Mouse (Mus musculus) adrenal gland, postnatal 10 days (tissue): Measurements from ENCODE around the gene Nudt6. TPM values are rescaled to one million over a fixed set of nuclear protein-coding genes. Genes with fewer than 3 reads are reported as not detected.

ENCODE experiments used
- DNase-seq: peaks from one replicate; pipeline ENCODE4 v3.0.0; 2021; ENCODE audit warnings: mixed read lengths
- long read RNA-seq, 2 experiments: library from polyadenylated mRNA; stranded (forward); transcript quantifications; one replicate each; pipeline ENCODE4 v2.0.0; 2021
- total RNA-seq, 2 experiments: library from RNA; stranded (reverse); gene quantifications; 2 replicates each; pipeline ENCODE4 v1.2.3; 2021

Nudt6 gene
- 10 to 100 TPM; 21.7 to 24.9 TPM for total RNA-seq
- long read RNA-seq, experiment 1, transcript Nudt6-202 (5 exons, 1,070 nt) = minor isoform, 7 of 48 reads
- long read RNA-seq, experiment 1, transcript Nudt6-201 (5 exons, 1,155 nt) = major isoform, 21 of 48 reads
- long read RNA-seq, experiment 1, partial matches to known transcripts = 0 of 48 reads
- long read RNA-seq, experiment 1, other reads (novel, unspliced or antisense) = 17 of 48 reads
- long read RNA-seq, experiment 2, transcript Nudt6-202 (5 exons, 1,070 nt) = minor isoform, 9 of 52 reads
- long read RNA-seq, experiment 2, transcript Nudt6-201 (5 exons, 1,155 nt) = major isoform, 19 of 52 reads
- long read RNA-seq, experiment 2, partial matches to known transcripts = 0 of 52 reads
- long read RNA-seq, experiment 2, other reads (novel, unspliced or antisense) = 24 of 52 reads

GRCm38 (mm10) chr3:37420072-37420471, at the start of gene Nudt6:
TSS of gene Nudt6 (minus strand) at chr3:37420211.
- DNase-seq = peak; percentile 96

GRCm38 (mm10) chr3:37469353-37469752, 49.3 kb upstream of the Nudt6 start:
- no peak for DNase-seq

GRCm38 (mm10) chr3:37468170-37468569, 48.2 kb upstream of the Nudt6 start:
- no peak for DNase-seq

GRCm38 (mm10) chr3:37455992-37456391, 36.0 kb upstream of the Nudt6 start:
- no peak for DNase-seq

- DNase-seq = no peak
Observed at GRCm38 (mm10) chr3:37443409-37443808, 23.4 kb upstream of the Nudt6 start.

- no peak for DNase-seq
Observed at GRCm38 (mm10) chr3:37439770-37440169, 19.8 kb upstream of the Nudt6 start.

- no peak for DNase-seq
Observed at GRCm38 (mm10) chr3:37430359-37430758, 10.3 kb upstream of the Nudt6 start.

- DNase-seq = no peak
Observed at GRCm38 (mm10) chr3:37426069-37426468, 6.1 kb upstream of the Nudt6 start.

GRCm38 (mm10) chr3:37421179-37421578, 1.2 kb upstream of the Nudt6 start:
- DNase-seq = no peak

- DNase-seq = peak; percentile 60
Observed at GRCm38 (mm10) chr3:37420641-37421040, 630 bp upstream of the Nudt6 start.

- DNase-seq = peak; percentile 98
Observed at GRCm38 (mm10) chr3:37419458-37419991, 486 bp downstream of the Nudt6 start, which contains the start of gene Spata5. TSS of gene Spata5 (plus strand) at chr3:37419896.

GRCm38 (mm10) chr3:37418961-37419457, 1.0 kb downstream of the Nudt6 start:
- no peak for DNase-seq

GRCm38 (mm10) chr3:37418341-37418740, 1.7 kb downstream of the Nudt6 start:
- DNase-seq = no peak

GRCm38 (mm10) chr3:37414413-37414960, 5.5 kb downstream of the Nudt6 start:
- DNase-seq = peak; percentile 85

GRCm38 (mm10) chr3:37413446-37413845, 6.6 kb downstream of the Nudt6 start:
- no peak for DNase-seq

- DNase-seq = no peak
Observed at GRCm38 (mm10) chr3:37407598-37407997, 12.4 kb downstream of the Nudt6 start.

- DNase-seq = peak; percentile 76
Observed at GRCm38 (mm10) chr3:37401729-37402610, 18.0 kb downstream of the Nudt6 start.

- DNase-seq = peak; percentile 31
Observed at GRCm38 (mm10) chr3:37398661-37399395, 21.2 kb downstream of the Nudt6 start.

- no peak for DNase-seq
Observed at GRCm38 (mm10) chr3:37397646-37398045, 22.4 kb downstream of the Nudt6 start.

GRCm38 (mm10) chr3:37396930-37397608, 22.9 kb downstream of the Nudt6 start:
- no peak for DNase-seq

GRCm38 (mm10) chr3:37387310-37387709, 32.7 kb downstream of the Nudt6 start:
- DNase-seq = no peak
